Mouse (Mus musculus) lung, postnatal 0 days (tissue): Measurements from ENCODE around the gene Ccdc189. TPM values are rescaled to one million over a fixed set of nuclear protein-coding genes. Genes with fewer than 3 reads are reported as not detected.

Experiments used
- ATAC-seq: fragments of 200-750 bp; cut with Nextera tagmentation; 2 replicates; pipeline ENCODE4 v1.8.0; 2017; ENCODE audit warnings: moderate library complexity
- DNase-seq: peaks from one replicate; pipeline ENCODE4 v3.0.0-alpha.2; 2016; ENCODE audit warnings: low spot score
- H3K27ac ChIP-seq: fragments of 300-500 bp; sonication (generic); 2 replicates; pipeline ENCODE4 v1.5.1; 2014; ENCODE audit warnings: antibody characterized with exemption, mild to moderate bottlenecking, low read length, mixed read lengths
- H3K27me3 ChIP-seq: fragments of 300-500 bp; sonication (generic); replicated peaks from 2 replicates; pipeline ENCODE4 v1.6.1; 2014; ENCODE audit warnings: low read length, mixed read lengths; ENCODE audit not compliant: insufficient read depth
- H3K36me3 ChIP-seq: fragments of 300-500 bp; sonication (generic); 2 replicates; pipeline ENCODE4 v1.6.1; 2014; ENCODE audit warnings: low read length, mixed read lengths; ENCODE audit not compliant: insufficient read depth
- H3K4me1 ChIP-seq: fragments of 300-500 bp; sonication (generic); 2 replicates; pipeline ENCODE4 v1.6.1; 2014; ENCODE audit warnings: antibody characterized with exemption, low read depth, low read length, mixed read lengths; ENCODE audit not compliant: insufficient read depth
- H3K4me2 ChIP-seq: fragments of 300-500 bp; sonication (generic); replicated peaks from 2 replicates; pipeline ENCODE4 v1.6.1; 2014; ENCODE audit warnings: low read depth, mild to moderate bottlenecking, low read length, moderate library complexity, mixed read lengths
- H3K4me3 ChIP-seq: fragments of 300-500 bp; sonication (generic); 2 replicates; pipeline ENCODE4 v1.5.1; 2014; ENCODE audit warnings: low read depth, low read length
- H3K9ac ChIP-seq: fragments of 300-500 bp; sonication (generic); replicated peaks from 2 replicates; pipeline ENCODE4 v1.6.1; 2014; ENCODE audit warnings: low read depth, mild to moderate bottlenecking
- H3K9me3 ChIP-seq: fragments of 300-500 bp; sonication (generic); 2 replicates; pipeline ENCODE4 v1.6.1; 2016; ENCODE audit warnings: low read length, mixed read lengths
- CTCF ChIP-seq: IDR thresholded peaks from 2 replicates; pipeline ENCODE4 v1.5.1; 2016; ENCODE audit warnings: antibody characterized with exemption, mild to moderate bottlenecking
- EP300 ChIP-seq: IDR thresholded peaks from 2 replicates; pipeline ENCODE4 v1.6.1; 2016; ENCODE audit warnings: antibody characterized with exemption, mild to moderate bottlenecking, control low read depth
- WGBS: fragments of 180-500 bp; shearing (Covaris S2); extraction: QIAGEN DNeasy Blood & Tissue Kit; methylation state at CpG from one replicate; pipeline ENCODE4 v1.1.7; 2014; 5-methylcytosine and 5-hydroxymethylcytosine counted together
- polyA plus RNA-seq: library from polyadenylated mRNA; unstranded; fragments of >200 nt; fragmentation: Nextera tagmentation; extraction: Ambion mirVana; gene quantifications from 2 replicates; pipeline ENCODE4 v1.2.1, GENCODE M21; 2015

Ccdc189 gene
- polyA plus RNA-seq, 1 experiment from 2014 or later = 28.8 TPM

DNA sequence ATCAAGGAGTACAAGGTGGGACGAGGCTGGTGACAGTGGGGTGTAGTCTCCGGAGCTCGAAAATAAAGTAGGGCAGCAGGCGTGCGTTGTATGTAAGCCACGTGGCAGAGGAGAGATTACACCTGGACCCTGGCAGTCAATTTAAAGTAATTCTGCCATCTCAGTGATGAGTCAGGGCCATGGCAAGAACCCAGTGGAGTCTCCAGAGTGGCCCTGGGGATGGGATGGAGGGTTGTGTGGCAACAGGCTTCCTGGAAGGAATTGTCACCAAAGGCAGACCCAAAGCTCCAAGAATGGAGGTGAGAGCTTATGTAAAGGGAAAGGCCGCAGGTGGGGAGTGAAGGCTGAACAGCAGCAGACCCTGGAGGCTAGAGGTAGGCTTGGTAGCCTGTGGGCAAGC lies 12.2 kb upstream of the Ccdc189 start:
- no peaks in the 10 kb centered on the region for H3K4me1 ChIP-seq
- H3K4me3 ChIP-seq = no peak overlapping the region
- 89% methylated on average over 7 of the region's 7 CpGs for WGBS
- ATAC-seq (no peak), DNase-seq (no peak)
- TF ChIP-seq CTCF = no peak
- TF ChIP-seq EP300 = no peak
- H3K36me3 ChIP-seq = peaks cover 40% of the 10 kb centered on the region
- H3K9ac ChIP-seq = no peak overlapping the region
- no peaks in the 10 kb centered on the region for H3K27me3 ChIP-seq
- no peaks in the 10 kb centered on the region for H3K9me3 ChIP-seq
- H3K27ac ChIP-seq = no peak overlapping the region
- no peak overlapping the region for H3K4me2 ChIP-seq

DNA sequence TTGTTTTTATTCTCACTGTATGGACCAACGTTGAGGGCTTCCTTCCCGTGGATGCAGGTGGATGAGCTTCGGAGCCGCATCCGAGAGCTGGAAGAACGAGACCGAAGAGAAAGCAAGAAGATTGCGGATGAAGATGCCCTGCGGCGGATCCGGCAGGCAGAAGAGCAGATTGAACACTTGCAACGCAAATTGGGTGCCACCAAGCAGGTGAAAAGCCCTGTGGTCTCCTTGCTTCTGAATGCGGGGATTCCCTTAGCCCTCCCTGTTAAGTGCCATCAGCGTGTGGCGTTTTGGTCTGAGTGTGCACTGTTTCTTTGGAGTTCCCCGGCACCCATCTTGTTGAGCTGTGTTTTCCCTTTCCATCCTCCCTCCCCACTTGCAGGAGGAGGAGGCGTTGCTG lies 8.4 kb upstream of the Ccdc189 start:
- H3K27me3 ChIP-seq = no peaks in the 10 kb centered on the region
- H3K9ac ChIP-seq = no peak overlapping the region
- H3K9me3 ChIP-seq = no peaks in the 10 kb centered on the region
- DNase-seq (no peak), ATAC-seq (no peak)
- H3K27ac ChIP-seq = no peak overlapping the region
- no peak overlapping the region for H3K4me3 ChIP-seq
- TF ChIP-seq EP300 = no peak
- TF ChIP-seq CTCF = no peak
- no peaks in the 10 kb centered on the region for H3K4me1 ChIP-seq
- no peak overlapping the region for H3K4me2 ChIP-seq
- peaks cover 66% of the 10 kb centered on the region for H3K36me3 ChIP-seq
- WGBS = over 99% methylated on average over 17 of the region's 17 CpGs

DNA sequence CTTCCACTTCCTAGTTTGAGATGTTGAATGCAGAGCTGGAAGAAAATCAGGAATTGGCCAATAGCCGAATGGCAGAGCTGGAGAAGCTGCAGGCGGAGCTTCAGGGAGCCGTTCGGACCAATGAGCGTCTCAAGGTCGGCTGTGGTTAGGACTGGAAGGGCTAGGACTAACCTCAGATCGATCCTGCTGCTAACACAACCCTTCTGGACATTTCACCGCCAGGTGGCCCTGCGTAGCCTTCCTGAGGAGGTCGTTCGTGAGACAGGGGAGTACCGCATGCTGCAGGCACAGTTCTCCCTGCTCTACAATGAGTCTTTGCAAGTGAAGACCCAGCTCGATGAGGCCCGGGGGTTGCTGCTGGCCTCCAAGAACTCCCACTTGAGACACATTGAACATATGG lies 4.2 kb upstream of the Ccdc189 start:
- TF ChIP-seq CTCF (no peak), EP300 (no peak)
- Histone ChIP-seq H3K27ac (no peak overlapping the region), H3K36me3 (peaks cover 60% of the 10 kb centered on the region), H3K4me3 (no peak overlapping the region), H3K9me3 (no peaks in the 10 kb centered on the region), H3K4me2 (no peak overlapping the region), H3K27me3 (no peaks in the 10 kb centered on the region), H3K9ac (no peak overlapping the region), H3K4me1 (peaks cover 9% of the 10 kb centered on the region; the same call in 1 of the 2 replicates)
- DNase-seq (no peak), ATAC-seq (no peak)
- WGBS = 86% methylated on average over 14 of the region's 14 CpGs

DNA sequence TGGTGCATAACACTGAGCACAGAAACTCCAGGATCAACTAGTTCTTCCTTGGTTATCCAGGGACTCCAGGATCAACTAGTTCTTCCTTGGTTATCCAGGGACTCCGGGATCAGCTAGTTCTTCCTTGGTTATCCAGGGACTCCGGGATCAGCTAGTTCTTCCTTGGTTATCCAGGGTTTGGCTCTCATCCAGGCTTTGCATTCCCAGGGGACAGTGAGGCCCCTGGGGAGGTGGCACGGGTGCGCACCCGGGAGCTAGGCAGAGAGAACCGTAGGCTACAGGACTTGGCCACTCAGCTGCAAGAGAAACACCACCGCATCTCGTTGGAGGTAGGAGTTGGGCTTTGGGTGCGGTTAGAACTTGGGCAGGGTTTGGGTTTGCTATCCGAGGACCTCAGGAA lies 2.7 kb upstream of the Ccdc189 start:
- 82% methylated on average over 10 of the region's 10 CpGs for WGBS
- no peak for TF ChIP-seq EP300
- no peak for TF ChIP-seq CTCF
- Histone ChIP-seq H3K9me3 (no peaks in the 10 kb centered on the region), H3K4me3 (no peak overlapping the region), H3K9ac (no peak overlapping the region), H3K4me2 (no peak overlapping the region), H3K27ac (no peak overlapping the region), H3K36me3 (peaks cover 45% of the 10 kb centered on the region), H3K27me3 (no peaks in the 10 kb centered on the region), H3K4me1 (peaks cover 14% of the 10 kb centered on the region; the same call in 1 of the 2 replicates)
- no peak for DNase-seq
- no peak for ATAC-seq

DNA sequence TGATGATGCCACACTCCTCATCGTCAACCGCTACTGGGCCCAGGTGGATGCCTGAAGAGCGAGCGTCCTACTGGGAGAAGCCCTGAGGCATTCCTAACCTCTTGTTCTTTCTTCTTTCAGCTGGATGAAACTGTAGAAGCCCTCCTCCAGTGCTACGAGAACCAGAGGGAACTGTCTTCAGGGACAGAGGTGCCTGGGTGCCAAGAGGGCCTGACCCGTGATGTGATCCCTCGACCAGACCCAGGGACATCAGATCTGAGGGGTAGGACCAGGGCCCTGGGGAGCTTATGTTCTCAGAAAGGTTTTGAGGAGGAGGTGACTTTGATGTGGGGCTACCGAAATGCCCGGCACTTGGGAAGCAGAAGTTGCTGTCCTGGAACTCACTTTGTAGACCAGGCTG lies 1.2 kb upstream of the Ccdc189 start:
- no peak for DNase-seq
- WGBS = 90% methylated on average over 9 of the region's 9 CpGs
- no peak overlapping the region for H3K27ac ChIP-seq
- peak overlapping the region; percentile 89 for H3K4me2 ChIP-seq
- no peak overlapping the region for H3K9ac ChIP-seq
- no peaks in the 10 kb centered on the region for H3K9me3 ChIP-seq
- peak overlapping the region; percentile 76; the same call in 1 of the 2 replicates for H3K4me3 ChIP-seq
- ATAC-seq = no peak
- peaks cover 14% of the 10 kb centered on the region; the same call in 1 of the 2 replicates for H3K4me1 ChIP-seq
- no peaks in the 10 kb centered on the region for H3K27me3 ChIP-seq
- TF ChIP-seq EP300 (no peak), CTCF (no peak)
- peaks cover 30% of the 10 kb centered on the region for H3K36me3 ChIP-seq

DNA sequence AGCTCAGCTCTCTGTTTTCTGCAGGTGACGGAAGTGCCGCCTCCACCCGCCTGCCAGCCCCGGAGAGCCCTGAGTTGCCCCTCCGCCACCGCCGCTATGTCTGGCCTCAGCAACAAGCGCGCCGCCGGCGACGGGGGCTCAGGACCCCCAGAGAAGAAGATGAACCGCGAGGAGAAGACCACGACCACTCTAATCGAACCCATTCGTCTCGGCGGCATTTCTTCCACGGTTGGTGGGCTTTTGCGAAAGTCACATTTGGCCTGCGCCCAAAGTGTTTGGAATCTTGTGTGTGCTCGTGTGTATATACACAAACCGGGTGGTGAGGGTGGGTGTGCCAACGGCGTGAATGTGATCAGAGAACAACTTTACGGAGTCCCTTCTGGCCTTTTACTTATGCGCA lies 506 bp upstream of the Ccdc189 start:
- 4% methylated on average over 25 of the region's 29 CpGs for WGBS
- peak overlapping the region; percentile 74 for H3K27ac ChIP-seq
- TF ChIP-seq EP300 (no peak), CTCF (no peak)
- no peaks in the 10 kb centered on the region for H3K9me3 ChIP-seq
- DNase-seq (peak; percentile 15), ATAC-seq (no peak)
- peaks cover 25% of the 10 kb centered on the region for H3K36me3 ChIP-seq
- H3K4me1 ChIP-seq = peaks cover 14% of the 10 kb centered on the region; the same call in 1 of the 2 replicates
- H3K9ac ChIP-seq = peak overlapping the region; percentile 81
- H3K4me3 ChIP-seq = peak overlapping the region; percentile 76
- H3K4me2 ChIP-seq = peak overlapping the region; percentile 89
- H3K27me3 ChIP-seq = no peaks in the 10 kb centered on the region

DNA sequence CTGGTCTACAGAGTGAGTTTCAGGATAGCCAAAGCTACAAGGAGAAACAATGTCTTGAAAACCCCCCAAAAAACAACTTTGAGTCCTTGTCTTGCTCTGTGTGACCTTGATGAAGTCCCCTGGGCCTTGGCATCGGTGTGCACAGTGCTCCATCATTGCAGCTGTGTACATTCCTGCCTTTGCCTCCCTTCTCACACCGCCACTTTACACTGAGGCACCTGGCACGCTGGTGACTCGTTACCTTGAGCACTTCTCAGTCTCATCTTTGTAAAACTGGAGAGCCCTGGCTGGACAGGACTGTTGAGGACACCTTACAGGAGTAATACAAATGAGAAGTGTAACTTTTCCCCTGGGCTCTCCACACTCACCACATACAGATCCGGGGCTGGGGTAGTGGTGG lies 1.2 kb downstream of the Ccdc189 start:
- H3K36me3 ChIP-seq = peaks cover 28% of the 10 kb centered on the region

More for the DNA sequence above, 1.2 kb downstream of the Ccdc189 start:
- Histone ChIP-seq H3K9ac (no peak overlapping the region), H3K4me3 (no peak overlapping the region), H3K27me3 (no peaks in the 10 kb centered on the region), H3K4me2 (peak overlapping the region; percentile 79), H3K4me1 (peaks cover 14% of the 10 kb centered on the region; the same call in 1 of the 2 replicates), H3K27ac (peak overlapping the region; percentile 54; the same call in 1 of the 2 replicates), H3K9me3 (no peaks in the 10 kb centered on the region)
- DNase-seq (no peak), ATAC-seq (no peak)
- no peak for TF ChIP-seq EP300
- no peak for TF ChIP-seq CTCF
- WGBS = 51% methylated on average over 5 of the region's 5 CpGs
